Mouse (Mus musculus): Measurements from ENCODE around the gene Psmb7. TPM values are rescaled to one million over a fixed set of nuclear protein-coding genes. Genes with fewer than 3 reads are reported as not detected.

Psmb7 gene
- polyA plus RNA-seq (2015; fragmentation: Nextera tagmentation; extraction: Ambion mirVana): 292 and 295 TPM in 2 replicates

GRCm38 (mm10) chr2:38643625-38644427, at the start of gene Psmb7:
TSS of gene Psmb7 (minus strand) at chr2:38644087.

Small RNAs within 50 kb of the gene (microRNA-seq; reads per million reads assigned to microRNA genes)
- gene Gm27634: not detected

Other genes with a start within 250 kb of the Psmb7 start
- 51.2 and 54.0 TPM in 2 replicates for gene Nek6, start 132.4 kb downstream of the Psmb7 start, polyA plus RNA-seq (2015; fragmentation: Nextera tagmentation; extraction: Ambion mirVana)
- not detected in 2 replicates for gene Nr5a1, start 70.5 kb upstream of the Psmb7 start, polyA plus RNA-seq (2015; fragmentation: Nextera tagmentation; extraction: Ambion mirVana)